Mouse (Mus musculus) neural tube, embryonic 14.5 days (tissue): Measurements from ENCODE around the gene Pomt1. TPM values are rescaled to one million over a fixed set of nuclear protein-coding genes. Genes with fewer than 3 reads are reported as not detected.

Source experiments
- ATAC-seq: fragments of 200-750 bp; cut with Nextera tagmentation; 2 replicates; pipeline ENCODE4 v1.8.0; 2017; ENCODE audit warnings: low read depth, mild to moderate bottlenecking, moderate TSS enrichment, moderate library complexity
- H3K27ac ChIP-seq: fragments of 300-500 bp; sonication (generic); 2 replicates; pipeline ENCODE4 v1.5.1; 2014; ENCODE audit warnings: low read depth, mild to moderate bottlenecking, control low read depth, low read length, moderate library complexity, mixed read lengths
- H3K27me3 ChIP-seq: fragments of 300-500 bp; sonication (generic); 2 replicates; pipeline ENCODE4 v1.6.1; 2014; ENCODE audit warnings: low read length; ENCODE audit not compliant: control insufficient read depth, insufficient read depth
- H3K36me3 ChIP-seq: fragments of 300-500 bp; sonication (generic); 2 replicates; pipeline ENCODE4 v1.6.1; 2014; ENCODE audit warnings: low read length, mixed read lengths; ENCODE audit not compliant: control insufficient read depth, insufficient read depth
- H3K4me1 ChIP-seq: fragments of 300-500 bp; sonication (generic); 2 replicates; pipeline ENCODE4 v1.6.1; 2014; ENCODE audit warnings: low read length; ENCODE audit not compliant: control insufficient read depth, insufficient read depth
- H3K4me2 ChIP-seq: fragments of 300-500 bp; sonication (generic); 2 replicates; pipeline ENCODE4 v1.6.1; 2014; ENCODE audit warnings: mild to moderate bottlenecking, low read depth, low read length, control low read depth
- H3K4me3 ChIP-seq: fragments of 300-500 bp; sonication (generic); 2 replicates; pipeline ENCODE4 v1.5.1; 2014; ENCODE audit warnings: low read depth, low read length, control low read depth, mixed read lengths
- H3K9ac ChIP-seq: fragments of 300-500 bp; sonication (generic); replicated peaks from 2 replicates; pipeline ENCODE4 v1.6.1; 2014; ENCODE audit warnings: low read depth, mild to moderate bottlenecking, control low read depth, low read length, mixed read lengths
- H3K9me3 ChIP-seq: fragments of 300-500 bp; sonication (generic); 2 replicates; pipeline ENCODE4 v1.6.1; 2016; ENCODE audit warnings: low read length; ENCODE audit not compliant: control insufficient read depth
- WGBS: fragments of 180-500 bp; shearing (Covaris S2); extraction: QIAGEN DNeasy Blood & Tissue Kit; methylation state at CpG from one replicate; pipeline ENCODE4 v1.1.7; 2014; 5-methylcytosine and 5-hydroxymethylcytosine counted together
- polyA plus RNA-seq: library from polyadenylated mRNA; unstranded; fragments of >200 nt; fragmentation: Nextera tagmentation; extraction: Ambion mirVana; gene quantifications from 2 replicates; pipeline ENCODE4 v1.2.1, GENCODE M21; 2014

Gene Pomt1
- polyA plus RNA-seq, 1 experiment from 2014 or later: 30.4 TPM

- Histone ChIP-seq H3K4me3 (no peak overlapping the region), H3K27ac (no peak overlapping the region), H3K27me3 (no peaks in the 10 kb centered on the region), H3K9ac (no peak overlapping the region), H3K4me1 (no peaks in the 10 kb centered on the region), H3K9me3 (no peaks in the 10 kb centered on the region), H3K36me3 (peaks cover 99% of the 10 kb centered on the region), H3K4me2 (no peak overlapping the region)
- ATAC-seq: no peak
- WGBS: 92% methylated on average over 5 of the region's 5 CpGs
Measured at GRCm38 (mm10) chr2:32218113-32218512, 18.3 kb upstream of the Pomt1 start.

DNA sequence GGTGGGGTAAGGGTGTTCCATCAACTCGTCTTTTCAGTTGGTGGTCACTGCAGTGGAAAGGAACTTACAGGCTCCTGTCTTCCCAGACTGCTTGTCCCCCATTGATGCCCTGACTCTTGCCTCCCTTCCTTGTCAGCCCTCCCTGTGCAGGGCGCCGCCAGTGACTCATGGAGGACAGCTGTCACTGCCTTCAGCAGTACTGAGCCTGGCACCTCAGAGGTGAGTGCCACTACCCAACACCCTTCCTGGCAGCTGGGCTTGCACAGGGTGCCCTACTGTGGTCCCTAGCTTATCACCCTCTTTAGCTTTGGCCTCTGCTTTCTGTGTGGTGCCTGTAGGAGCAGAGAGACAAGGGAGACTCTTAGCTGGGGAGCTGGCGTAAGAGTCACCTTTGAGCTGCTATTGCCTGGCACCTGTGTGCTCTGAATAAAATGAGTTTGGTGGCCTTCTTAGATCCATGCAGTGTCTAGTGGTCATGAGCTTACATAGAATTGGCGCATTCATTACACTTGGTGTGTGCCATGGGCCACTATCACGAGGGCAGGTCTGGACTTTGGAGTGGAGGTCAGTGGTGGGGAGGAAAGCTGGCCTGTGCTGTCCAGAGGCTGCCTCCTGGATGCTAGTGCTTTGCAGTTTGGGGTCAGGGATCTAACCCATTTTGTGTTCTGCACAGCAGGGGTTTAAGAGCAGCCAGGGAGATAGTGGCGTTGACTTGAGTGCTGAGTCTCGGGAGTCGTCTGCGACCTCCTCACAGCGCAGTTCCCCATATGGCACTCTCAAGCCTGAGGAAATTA, 17.7 kb upstream of the Pomt1 start:
- H3K27ac ChIP-seq: no peak overlapping the region
- no peak overlapping the region for H3K9ac ChIP-seq
- no peaks in the 10 kb centered on the region for H3K27me3 ChIP-seq
- no peaks in the 10 kb centered on the region for H3K4me1 ChIP-seq
- H3K4me3 ChIP-seq: no peak overlapping the region
- H3K4me2 ChIP-seq: no peak overlapping the region
- 88% methylated on average over 11 of the region's 11 CpGs for WGBS
- ATAC-seq: no peak
- peaks cover 99% of the 10 kb centered on the region for H3K36me3 ChIP-seq
- H3K9me3 ChIP-seq: no peaks in the 10 kb centered on the region

- no peak overlapping the region for H3K9ac ChIP-seq
- no peaks in the 10 kb centered on the region for H3K27me3 ChIP-seq
- no peak overlapping the region for H3K27ac ChIP-seq
- H3K9me3 ChIP-seq: no peaks in the 10 kb centered on the region
- no peaks in the 10 kb centered on the region for H3K4me1 ChIP-seq
- 92% methylated on average over 14 of the region's 14 CpGs for WGBS
- H3K36me3 ChIP-seq: peaks cover 99% of the 10 kb centered on the region
- ATAC-seq: no peak
- no peak overlapping the region for H3K4me2 ChIP-seq
- no peak overlapping the region for H3K4me3 ChIP-seq
Measured at GRCm38 (mm10) chr2:32219501-32219900, 16.9 kb upstream of the Pomt1 start.

GRCm38 (mm10) chr2:32220021-32220420, 16.4 kb upstream of the Pomt1 start:
- 95% methylated on average over 6 of the region's 6 CpGs for WGBS
- no peak overlapping the region for H3K4me2 ChIP-seq
- H3K36me3 ChIP-seq: peaks cover 95% of the 10 kb centered on the region
- no peak overlapping the region for H3K9ac ChIP-seq
- no peaks in the 10 kb centered on the region for H3K4me1 ChIP-seq
- no peak overlapping the region for H3K27ac ChIP-seq
- H3K27me3 ChIP-seq: no peaks in the 10 kb centered on the region
- H3K4me3 ChIP-seq: no peak overlapping the region
- no peak for ATAC-seq
- no peaks in the 10 kb centered on the region for H3K9me3 ChIP-seq

DNA sequence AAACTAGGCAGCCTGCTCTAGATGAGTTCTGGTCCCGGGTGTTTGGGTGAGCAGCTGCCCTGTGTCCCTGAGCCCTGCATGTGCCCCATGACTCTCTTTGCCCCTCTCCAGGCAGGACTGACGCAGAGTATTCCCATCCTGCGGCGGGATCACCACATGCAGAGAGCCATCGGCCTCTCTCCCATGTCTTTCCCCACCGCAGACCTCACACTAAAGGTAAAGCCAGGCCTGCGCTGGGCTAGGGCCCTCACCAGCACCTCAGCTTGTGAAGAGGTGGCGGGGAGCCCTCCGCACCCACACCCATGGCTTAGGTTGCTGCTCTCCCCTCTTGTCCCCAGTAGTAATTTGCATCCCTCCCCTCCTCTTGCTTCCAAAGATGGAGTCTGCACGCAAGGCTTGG, 15.4 kb upstream of the Pomt1 start:
- Histone ChIP-seq H3K4me2 (no peak overlapping the region), H3K4me1 (no peaks in the 10 kb centered on the region), H3K27ac (no peak overlapping the region), H3K9me3 (no peaks in the 10 kb centered on the region), H3K36me3 (peaks cover 91% of the 10 kb centered on the region), H3K4me3 (no peak overlapping the region), H3K9ac (no peak overlapping the region), H3K27me3 (no peaks in the 10 kb centered on the region)
- ATAC-seq: no peak
- WGBS: 96% methylated on average over 10 of the region's 10 CpGs

DNA sequence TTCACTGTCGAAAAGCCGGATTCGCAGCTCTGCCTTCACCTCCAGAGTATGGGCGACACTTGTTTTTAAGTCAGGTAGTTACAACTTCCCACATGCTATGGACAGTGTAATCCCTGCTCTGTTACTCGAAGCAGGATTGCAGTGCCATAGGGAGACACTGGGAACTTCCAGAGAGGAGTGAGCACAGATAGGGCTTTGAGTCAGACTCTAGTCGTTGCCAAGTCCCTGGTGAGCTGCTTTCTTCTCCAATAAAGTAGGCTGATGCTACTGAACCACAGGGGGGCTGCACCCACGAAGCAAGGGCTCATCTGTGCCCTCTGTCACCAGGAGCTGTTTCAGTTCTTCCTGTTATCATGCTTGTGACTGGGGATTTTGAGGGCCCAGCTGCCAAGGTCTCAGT, 14.8 kb upstream of the Pomt1 start:
- Histone ChIP-seq H3K9me3 (no peaks in the 10 kb centered on the region), H3K36me3 (peaks cover 91% of the 10 kb centered on the region), H3K9ac (no peak overlapping the region), H3K4me1 (no peaks in the 10 kb centered on the region), H3K27me3 (no peaks in the 10 kb centered on the region), H3K4me3 (no peak overlapping the region), H3K27ac (no peak overlapping the region), H3K4me2 (no peak overlapping the region)
- no peak for ATAC-seq
- 90% methylated on average over 7 of the region's 7 CpGs for WGBS

DNA sequence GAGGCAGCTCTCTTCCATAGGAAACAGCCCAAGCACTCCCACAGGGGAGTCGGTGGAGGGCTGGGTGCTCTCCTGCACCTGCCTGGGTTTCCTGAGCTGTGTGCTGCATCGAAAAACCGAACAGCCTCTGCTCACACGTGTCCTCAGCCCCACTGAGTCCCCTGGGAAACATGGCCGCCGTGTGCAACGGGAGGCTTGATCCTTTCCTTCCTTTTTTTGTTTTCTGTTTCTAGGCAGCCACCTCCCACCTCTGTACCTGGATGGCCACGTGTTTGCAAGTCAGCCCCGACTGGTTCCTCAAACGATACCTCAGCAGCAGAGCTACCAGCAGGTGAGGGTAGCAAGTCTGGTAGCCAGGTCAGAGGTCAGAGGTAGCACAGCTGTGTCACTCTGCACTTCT, 14.3 kb upstream of the Pomt1 start:
- no peak overlapping the region for H3K4me2 ChIP-seq
- H3K4me3 ChIP-seq: no peak overlapping the region
- WGBS: 85% methylated on average over 10 of the region's 10 CpGs

GRCm38 (mm10) chr2:32235433-32235832, 957 bp upstream of the Pomt1 start:
- no peak for ATAC-seq
- no peaks in the 10 kb centered on the region for H3K27me3 ChIP-seq
- peak overlapping the region; percentile 52; the same call in 1 of the 2 replicates for H3K9ac ChIP-seq
- peak overlapping the region; percentile 90 for H3K4me2 ChIP-seq
- H3K36me3 ChIP-seq: peaks cover 35% of the 10 kb centered on the region
- H3K9me3 ChIP-seq: no peaks in the 10 kb centered on the region
- H3K27ac ChIP-seq: peak overlapping the region; percentile 73; the same call in 1 of the 2 replicates
- WGBS: 35% methylated on average over 7 of the region's 7 CpGs
- peaks cover 20% of the 10 kb centered on the region for H3K4me1 ChIP-seq
- peak overlapping the region; percentile 47 for H3K4me3 ChIP-seq

More for the DNA sequence above, 14.3 kb upstream of the Pomt1 start:
- Histone ChIP-seq H3K27ac (no peak overlapping the region), H3K4me1 (no peaks in the 10 kb centered on the region), H3K9me3 (no peaks in the 10 kb centered on the region), H3K36me3 (peaks cover 91% of the 10 kb centered on the region), H3K27me3 (no peaks in the 10 kb centered on the region), H3K9ac (no peak overlapping the region)
- no peak for ATAC-seq

DNA sequence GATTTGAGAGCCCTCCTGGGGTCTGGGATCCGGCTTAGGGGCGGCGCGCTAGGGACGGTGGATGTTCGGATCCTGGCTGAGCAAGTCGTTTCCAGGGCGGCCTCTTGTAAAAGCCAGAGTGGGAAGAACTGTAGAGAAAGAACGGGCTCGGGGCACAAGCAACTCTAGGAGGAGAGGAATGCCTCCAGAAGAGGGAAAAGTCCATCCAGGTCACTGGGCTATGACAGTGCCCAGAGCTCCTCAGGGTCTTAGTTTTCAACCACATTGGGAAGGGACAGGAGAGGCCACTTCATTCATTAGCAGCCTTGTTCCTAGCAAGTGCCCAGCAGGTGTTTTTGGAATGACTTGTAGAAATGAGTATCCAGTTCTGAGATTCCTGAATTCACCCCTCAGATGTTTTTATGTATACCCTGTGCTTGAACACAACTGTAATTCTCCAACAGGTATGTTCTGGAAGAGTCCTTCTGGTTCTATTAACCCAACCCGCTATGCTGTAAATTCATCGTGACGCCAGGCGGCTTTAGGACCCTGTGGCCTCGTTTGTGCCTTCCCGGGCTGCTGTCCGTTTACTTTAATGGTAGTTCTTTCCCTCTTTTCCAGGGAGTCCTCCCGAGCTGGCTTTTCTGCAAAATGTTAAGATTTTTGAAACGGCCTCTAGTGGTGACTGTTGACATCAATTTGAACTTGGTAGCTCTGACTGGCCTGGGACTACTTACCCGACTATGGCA, 534 bp downstream of the Pomt1 start:
- peak; percentile 38 for ATAC-seq
- H3K27ac ChIP-seq: peak overlapping the region; percentile 40; the same call in 1 of the 2 replicates

More for the DNA sequence above, 534 bp downstream of the Pomt1 start:
- H3K4me2 ChIP-seq: peak overlapping the region; percentile 90
- peaks cover 20% of the 10 kb centered on the region for H3K36me3 ChIP-seq
- no peaks in the 10 kb centered on the region for H3K9me3 ChIP-seq
- H3K9ac ChIP-seq: peak overlapping the region; percentile 39
- no peaks in the 10 kb centered on the region for H3K27me3 ChIP-seq
- WGBS: under 1% methylated on average over 20 of the region's 20 CpGs
- peak overlapping the region; percentile 47 for H3K4me3 ChIP-seq
- peaks cover 20% of the 10 kb centered on the region for H3K4me1 ChIP-seq
